Mouse (Mus musculus) bone marrow, adult 2 months (tissue): ENCODE measurements around the gene Olfr612.

Source experiments
- CTCF ChIP-seq: fragments of 200-500 bp; IDR thresholded peaks from 2 replicates; pipeline ENCODE4 v1.5.1; 2011; ENCODE audit warnings: low read length, control low read depth; ENCODE audit not compliant: control insufficient read depth, insufficient read depth
- POLR2A ChIP-seq: fragments of 200-500 bp; IDR thresholded peaks from 2 replicates; pipeline ENCODE4 v1.6.1; 2011; ENCODE audit warnings: low read depth, mild to moderate bottlenecking, control low read depth, low read length, borderline replicate concordance; ENCODE audit not compliant: control insufficient read depth

DNA sequence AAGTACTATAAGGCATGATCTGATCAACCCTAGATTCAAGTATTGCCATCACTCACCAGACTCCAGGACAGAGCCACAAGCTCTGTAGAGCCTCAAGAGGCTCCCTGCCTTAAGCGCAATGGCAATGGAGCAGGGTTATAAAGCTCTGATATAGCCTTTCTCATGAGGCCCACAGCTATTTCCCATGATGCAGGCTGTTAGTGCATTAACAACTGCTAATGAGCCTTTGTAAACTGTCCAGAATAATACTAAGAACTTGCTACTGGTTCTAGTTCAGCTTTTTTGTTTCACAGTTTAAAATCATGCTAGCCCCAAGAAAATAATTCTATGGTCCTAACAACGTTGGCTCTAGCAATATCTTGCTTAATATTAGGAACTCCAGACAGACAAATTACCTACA is 30.5 kb downstream of the Olfr612 start, which contains the start of gene Olfr610:
- TF ChIP-seq POLR2A, result no peak
- no peak for TF ChIP-seq CTCF
